Mouse (Mus musculus): ENCODE measurements around the gene Otud6a.
"Not testable (repeated sequence)": the region's sequence is repeated elsewhere in the genome, so short reads cannot be mapped to it uniquely, and the experiment has no call there.

Gene Otud6a

DNA sequence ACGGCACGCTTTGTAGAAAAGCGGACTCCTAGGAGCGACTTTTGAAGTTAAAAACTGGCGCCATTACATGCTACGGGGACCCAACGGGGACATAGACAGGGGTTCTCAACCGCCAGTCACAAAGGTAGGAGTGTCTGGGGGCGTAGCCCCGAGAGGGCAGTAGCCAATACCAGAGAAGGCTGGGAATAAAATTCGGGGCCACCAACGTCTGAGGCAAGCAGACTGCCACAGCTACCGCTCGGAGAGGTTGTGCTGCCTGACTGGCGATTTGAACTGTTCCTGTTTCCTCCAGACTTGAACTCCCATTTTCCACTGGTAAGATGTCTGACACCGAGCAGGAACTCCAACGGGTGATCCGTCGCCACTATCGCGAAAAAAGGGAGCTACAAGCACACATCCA is at the start of gene Otud6a:
Gene Otud6a, plus strand, starts transcription at position 321 of the 400 bp plus-strand sequence.
- no peak for DNase-seq

DNA sequence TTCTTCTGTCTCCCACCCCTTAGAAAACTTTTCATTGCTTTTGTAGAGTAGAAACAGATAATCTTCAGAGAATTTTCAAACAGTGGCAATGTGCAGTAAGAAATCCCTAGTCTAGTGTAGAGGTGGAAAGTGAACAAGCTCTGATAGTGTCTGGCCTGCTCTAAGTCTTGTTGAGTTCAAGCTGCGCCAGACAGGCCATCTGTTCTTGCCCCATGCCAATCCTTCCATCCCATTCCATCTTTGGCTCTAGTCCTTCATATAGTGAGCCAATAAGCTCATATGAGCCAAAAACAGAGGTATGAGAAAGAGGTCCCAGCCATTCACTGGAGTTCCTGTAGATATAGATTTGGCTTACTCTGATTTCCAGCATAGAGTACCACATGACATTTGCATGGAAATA is 38.9 kb upstream of the Otud6a start:
- DNase-seq: no peak

DNA sequence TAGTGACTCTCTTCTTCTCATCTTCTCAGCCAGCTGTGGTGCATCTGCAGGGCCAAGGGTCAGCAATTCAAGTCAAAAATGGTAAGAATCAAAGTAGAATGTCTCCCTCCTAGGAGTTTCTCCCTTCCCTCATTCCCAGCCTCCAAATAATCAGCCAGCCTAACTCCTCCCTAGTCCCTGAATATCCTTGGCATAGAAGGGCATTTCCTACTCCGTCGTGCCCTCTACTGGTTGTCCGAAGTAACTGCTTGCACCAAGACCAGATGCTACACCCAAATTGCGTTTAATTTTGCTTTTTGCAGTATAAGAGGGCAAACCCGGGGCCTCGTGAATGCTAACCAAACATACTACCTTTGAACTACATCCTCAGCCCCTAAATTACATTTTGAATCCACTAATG is 36.5 kb upstream of the Otud6a start:
- DNase-seq: peak in 1 of 2 experiments; percentile 20

DNA sequence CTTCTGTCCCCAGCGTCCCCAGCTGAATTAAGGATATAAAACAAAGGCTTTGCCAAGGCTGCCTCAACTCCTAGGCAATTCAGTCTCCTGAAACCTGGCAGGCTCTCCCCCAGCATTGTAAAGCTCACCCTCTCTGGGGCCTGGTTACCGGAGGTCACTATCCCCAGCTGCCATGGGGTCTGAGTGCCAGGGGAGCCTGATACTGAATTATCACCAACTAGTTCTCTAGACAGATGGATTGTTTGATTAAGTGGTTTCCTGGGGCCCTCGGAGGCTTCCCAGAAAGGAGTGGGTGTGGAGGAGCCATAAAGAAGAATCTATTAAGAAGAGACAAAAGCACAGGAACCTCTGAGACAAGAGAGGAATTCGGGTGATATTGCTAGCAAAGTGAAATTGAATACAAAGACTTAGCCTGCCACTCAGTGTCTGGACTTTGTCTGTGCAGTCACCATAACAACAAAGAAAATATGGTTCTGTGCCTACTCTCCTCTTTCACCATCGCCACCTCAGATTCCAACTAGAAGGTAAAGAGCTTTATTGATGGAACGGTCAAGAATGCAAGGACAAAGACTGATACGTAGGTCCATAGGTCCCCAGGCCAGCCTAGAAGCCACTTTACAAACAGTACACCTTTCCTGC is 34.5 kb upstream of the Otud6a start:
- DNase-seq: no peak

DNA sequence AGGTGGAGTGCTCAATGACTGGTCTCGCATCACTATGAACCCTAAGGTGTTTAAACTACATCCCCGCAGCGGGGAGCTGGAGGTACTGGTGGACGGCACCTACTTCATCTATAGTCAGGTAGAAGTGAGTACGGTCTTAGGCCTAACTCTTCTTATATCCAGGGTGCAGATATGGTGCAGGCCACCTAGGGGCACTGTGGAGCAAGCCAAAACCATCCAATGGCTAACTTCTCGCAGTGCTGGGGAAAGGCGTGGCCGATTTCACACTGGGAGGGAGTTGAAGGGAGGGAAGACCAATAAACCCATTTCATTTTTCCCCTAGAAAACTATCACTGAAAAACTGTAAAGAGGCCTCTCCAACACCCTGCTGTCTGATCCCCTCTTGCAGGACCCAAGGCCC is 33.8 kb upstream of the Otud6a start:
- peak; percentile 6 to 26 for DNase-seq

DNA sequence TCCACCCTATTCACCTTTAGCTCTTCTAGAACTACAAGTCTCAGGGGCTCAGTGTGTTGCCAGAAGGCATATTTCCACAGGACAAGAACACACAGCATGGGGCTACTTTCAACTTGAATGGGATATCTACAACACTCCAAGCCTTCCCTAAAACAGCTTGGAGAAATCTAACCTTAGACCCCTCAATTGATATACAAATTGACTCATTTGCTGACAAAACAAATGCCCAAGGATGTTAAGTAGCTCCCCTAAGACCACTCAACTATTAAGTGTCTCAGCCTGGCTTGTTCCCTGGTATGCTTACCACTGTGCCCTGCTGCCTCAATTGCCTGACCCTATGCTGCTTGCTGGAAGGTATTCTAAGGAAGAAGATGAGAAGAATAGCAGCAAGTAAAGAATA is 27.9 kb upstream of the Otud6a start:
- no peak for DNase-seq

DNA sequence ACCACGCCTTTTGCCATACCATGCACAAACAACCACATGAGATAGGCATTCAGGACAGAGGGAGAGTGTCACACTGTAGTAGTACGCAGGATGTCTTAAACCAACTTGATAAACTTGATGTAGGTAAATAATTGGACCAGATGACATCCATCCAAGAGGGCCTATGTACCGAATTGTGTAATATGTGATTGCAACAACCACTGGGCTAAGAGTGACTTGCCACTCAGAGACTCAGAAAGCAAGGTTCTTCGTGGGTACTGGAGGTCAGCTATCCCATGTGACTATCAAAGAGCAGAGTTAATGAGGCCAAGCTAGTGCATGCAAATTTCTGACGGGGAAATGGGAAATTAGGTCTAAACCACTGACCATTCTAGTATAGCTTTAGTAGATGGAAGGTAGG is 27.2 kb upstream of the Otud6a start:
- DNase-seq: peak in 1 of 2 experiments; percentile 3

DNA sequence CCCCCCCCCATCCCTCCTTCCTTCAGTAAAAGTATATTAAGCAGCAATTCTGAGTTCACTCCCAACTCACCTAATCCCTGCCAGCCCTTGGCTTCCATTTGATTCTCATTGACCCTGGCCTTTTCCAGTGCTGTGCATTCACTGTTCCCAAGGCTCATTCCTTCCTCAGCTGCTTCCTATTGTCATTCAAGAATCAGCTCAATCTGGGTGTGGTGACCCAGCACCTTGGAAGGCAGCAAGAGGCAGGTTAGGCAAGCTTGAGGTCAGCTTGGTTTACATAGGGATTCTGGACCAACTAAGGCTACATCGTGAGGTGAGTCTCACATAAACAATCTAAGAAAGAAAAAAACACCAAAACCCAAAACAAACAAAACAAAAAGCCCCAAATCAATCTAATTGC is 19.6 kb upstream of the Otud6a start:
- no peak for DNase-seq

DNA sequence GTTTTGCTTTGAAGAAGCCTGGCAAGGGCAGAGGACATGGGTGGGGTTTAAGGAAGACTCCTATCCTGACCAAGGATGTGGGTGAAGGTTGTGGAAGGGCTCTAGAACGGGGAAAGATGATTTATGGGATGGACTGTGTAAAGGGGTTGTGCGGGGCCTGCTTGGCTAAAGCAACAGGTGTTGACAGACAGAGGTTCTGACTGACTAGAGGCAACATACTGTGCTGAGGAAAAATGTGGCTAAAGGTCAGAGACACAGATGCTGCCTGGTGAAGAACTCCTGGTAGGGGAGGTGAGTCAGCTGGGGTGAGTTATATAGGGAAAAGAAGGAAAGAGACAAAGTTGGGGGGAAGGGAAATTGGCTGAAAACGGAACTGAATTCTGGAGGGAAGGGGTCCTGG is 3.5 kb downstream of the Otud6a start:
- no peak for DNase-seq

DNA sequence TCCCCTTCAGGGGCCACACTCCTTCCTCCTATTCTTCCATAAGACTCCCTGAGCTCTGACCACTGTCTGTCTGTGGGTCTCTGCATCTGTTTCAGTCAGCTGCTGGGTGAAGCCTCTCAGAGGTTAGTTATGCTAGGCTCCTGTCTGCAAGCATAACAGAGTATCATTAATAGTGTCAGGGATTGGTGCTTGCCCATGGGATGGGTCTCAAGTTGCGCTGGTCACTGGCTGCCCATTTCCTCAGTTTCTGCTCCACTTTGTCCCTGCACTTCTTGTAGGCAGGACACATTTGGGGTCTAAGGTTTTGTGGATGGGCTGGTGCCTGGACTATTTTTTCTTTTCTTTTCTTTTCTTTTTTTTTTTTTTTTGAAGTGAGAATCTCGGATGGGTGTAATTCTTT is 13.8 kb downstream of the Otud6a start, which contains the start of gene Awat2:
Gene Awat2, minus strand, starts transcription at position 101 of the 400 bp plus-strand sequence.
- DNase-seq: not testable (repeated sequence)

DNA sequence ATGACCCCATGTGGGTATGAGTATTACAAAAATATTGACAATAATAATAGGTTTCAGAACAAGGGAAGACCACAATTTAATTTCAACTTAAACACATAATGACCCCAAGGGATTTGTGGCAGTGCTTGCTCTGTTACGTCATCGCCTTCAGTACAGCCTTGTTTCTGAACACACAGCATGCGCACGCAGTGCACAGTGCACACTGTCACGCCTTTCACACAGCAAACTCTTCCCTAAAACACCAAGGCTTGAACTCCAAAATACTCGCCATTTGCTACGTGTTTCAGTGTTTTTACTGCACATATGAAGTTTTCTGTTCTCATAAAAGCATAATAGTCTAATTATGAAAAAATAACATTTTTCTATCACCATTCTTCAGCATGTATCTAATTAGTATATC is 14.7 kb downstream of the Otud6a start:
- DNase-seq: no peak

DNA sequence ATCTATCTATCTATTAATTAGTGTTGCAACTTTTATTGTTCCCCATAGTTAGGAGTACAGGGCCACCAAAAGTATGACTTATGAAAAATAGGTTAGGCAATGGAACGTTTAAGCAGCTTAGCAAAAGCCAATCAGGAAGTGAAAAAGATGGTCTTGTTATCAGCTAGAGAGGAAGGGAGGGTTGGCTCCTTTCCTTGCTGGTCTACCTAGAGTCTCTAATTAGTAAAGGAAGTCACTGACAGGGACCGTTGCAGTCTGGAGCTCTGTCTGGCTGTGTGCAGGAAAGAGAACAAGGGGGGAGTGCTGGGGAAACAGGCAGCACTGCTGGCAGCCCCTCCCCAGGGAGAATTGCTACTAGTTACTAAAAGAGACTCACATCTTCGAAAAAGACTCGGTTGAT is 39.2 kb downstream of the Otud6a start:
- no peak for DNase-seq

DNA sequence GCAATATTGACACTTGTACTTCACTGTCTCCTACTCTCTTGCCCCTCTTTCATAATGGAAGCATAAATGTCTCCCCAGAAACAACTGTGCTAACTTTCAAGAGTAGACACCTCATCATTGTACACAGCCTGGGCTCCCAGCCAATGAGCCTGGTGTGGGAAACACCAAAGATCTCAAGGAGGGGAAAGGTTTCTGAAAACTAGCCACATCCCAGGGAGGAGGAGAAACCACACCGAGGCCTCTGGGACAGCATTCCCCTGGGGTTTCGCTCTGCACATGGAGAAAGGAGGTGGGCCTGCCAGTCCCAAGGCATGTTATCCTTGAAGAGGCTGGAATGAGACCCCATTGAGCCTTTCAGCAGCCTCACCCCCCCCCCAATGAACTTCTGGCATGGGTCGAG is 41.3 kb downstream of the Otud6a start:
- DNase-seq: peak in 1 of 2 experiments; percentile 23

DNA sequence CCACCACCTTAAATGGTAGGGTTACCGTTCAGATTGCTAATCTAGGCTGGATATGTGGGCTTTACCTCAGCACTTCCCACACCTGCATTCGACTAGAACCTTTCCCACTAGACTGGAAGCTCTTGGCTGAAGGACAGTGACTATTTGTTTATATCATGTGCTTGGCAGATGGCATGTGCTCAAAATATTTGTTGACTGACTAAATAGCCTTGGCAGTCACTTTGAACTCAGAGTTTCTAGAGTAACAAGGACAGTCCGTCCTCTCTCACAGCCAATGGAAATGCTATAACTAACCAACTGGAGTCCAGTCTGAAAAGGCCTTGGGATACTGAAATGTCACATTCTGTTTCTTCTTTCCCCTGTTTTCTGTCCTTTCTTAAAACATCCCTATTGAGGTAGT is 42.7 kb downstream of the Otud6a start:
- DNase-seq: no peak

DNA sequence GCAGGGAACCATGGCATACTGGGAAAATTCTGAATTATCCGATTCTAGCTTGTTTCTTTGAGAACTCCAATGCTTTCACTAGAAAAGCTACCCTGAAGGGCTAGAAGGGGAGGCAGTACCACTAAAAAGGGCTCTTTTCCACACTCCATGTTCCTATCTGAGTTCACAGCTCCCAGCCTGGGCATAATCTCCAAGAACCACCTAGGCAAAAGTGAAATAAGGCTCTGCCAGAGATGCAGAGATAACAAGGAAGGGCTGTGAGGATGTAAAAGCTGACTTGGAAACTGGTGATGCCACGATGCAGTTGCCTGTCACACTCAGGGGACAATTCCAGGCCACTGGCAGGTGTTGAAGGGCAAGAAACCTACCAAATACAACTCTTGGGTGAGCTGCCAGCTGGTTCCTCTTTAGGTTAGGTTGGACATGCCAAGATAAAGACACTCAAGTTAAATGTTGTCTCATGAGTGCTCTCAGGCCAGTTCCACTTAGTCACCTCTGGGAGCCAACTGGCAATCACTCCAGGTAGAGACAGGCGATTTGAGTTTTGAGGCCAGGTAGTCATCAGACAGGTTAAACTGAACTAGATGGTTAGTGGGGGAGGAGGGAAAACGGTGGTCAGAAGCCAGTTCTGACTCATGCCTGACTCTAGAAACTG is 46.9 kb downstream of the Otud6a start:
- peak; percentile 16 to 28 for DNase-seq

Measured in lung, adult 18-20 months (tissue).